Mouse (Mus musculus) embryo, embryonic 10 days (tissue): ENCODE measurements around the gene Optc.

Experiments used
- DNase-seq: peaks from one replicate; pipeline ENCODE4 v3.0.0-alpha.2; 2015; ENCODE audit warnings: low spot score

Gene Optc

GRCm38 (mm10) chr1:133882283-133883217, 25.2 kb downstream of the Optc start:
- DNase-seq = no peak

- no peak for DNase-seq
Measured at GRCm38 (mm10) chr1:133881813-133882212, 26.0 kb downstream of the Optc start.

- DNase-seq = peak; percentile 53
Measured at GRCm38 (mm10) chr1:133878825-133879423, 28.9 kb downstream of the Optc start.

GRCm38 (mm10) chr1:133876936-133877335, 30.9 kb downstream of the Optc start:
- no peak for DNase-seq

- no peak for DNase-seq
Measured at GRCm38 (mm10) chr1:133873086-133873813, 34.5 kb downstream of the Optc start.

GRCm38 (mm10) chr1:133871241-133871640, 36.6 kb downstream of the Optc start:
- DNase-seq = no peak

GRCm38 (mm10) chr1:133869221-133869620, 38.6 kb downstream of the Optc start:
- DNase-seq = no peak

GRCm38 (mm10) chr1:133863257-133863997, 44.4 kb downstream of the Optc start:
- DNase-seq = peak; percentile 42

- no peak for DNase-seq
Measured at GRCm38 (mm10) chr1:133861028-133861427, 46.8 kb downstream of the Optc start.

GRCm38 (mm10) chr1:133859821-133860711, 47.7 kb downstream of the Optc start:
- DNase-seq = peak; percentile 39

GRCm38 (mm10) chr1:133859257-133859656, 48.5 kb downstream of the Optc start:
- DNase-seq = peak; percentile 55

GRCm38 (mm10) chr1:133857781-133858180, 50.0 kb downstream of the Optc start:
- no peak for DNase-seq

- DNase-seq = no peak
Measured at GRCm38 (mm10) chr1:133857171-133857570, 50.6 kb downstream of the Optc start.

GRCm38 (mm10) chr1:133856655-133857054, 51.1 kb downstream of the Optc start:
- DNase-seq = no peak

- no peak for DNase-seq
Measured at GRCm38 (mm10) chr1:133856133-133856541, 51.7 kb downstream of the Optc start.

GRCm38 (mm10) chr1:133855274-133856017, 52.4 kb downstream of the Optc start:
- DNase-seq = peak; percentile 82

GRCm38 (mm10) chr1:133854421-133855273, 53.2 kb downstream of the Optc start:
- DNase-seq = peak; percentile 55
